12 mouse cellular contexts compared by ENCODE assay signal in genomic region chr4:63171969-63172685, GRCm38 (mm10). TPM values are rescaled to one million over a fixed set of nuclear protein-coding genes. Genes with fewer than 3 reads are reported as not detected.
DNase-seq lines count a peak whose midpoint lies in the region; ATAC-seq lines count a peak whose summit lies in the region.
"Had no signal": no experiment of that assay in that cellular context is flagged by ENCODE, and none has a peak within 500 bp of the region (broad histone marks: within the 10 kb centered on the region; RNA-seq: fewer than 3 reads in every experiment).

TSS of gene Kif12 (minus strand) at chr4:63172131.

- peak within 1 kb of the TSS; percentile 55 for H3K27ac ChIP-seq in lung, embryonic 16.5 days (ENCODE audit: low read length)
- peak within 1 kb of the TSS; percentile 96 for H3K27ac ChIP-seq in kidney, embryonic 15.5 days
- 0 out of 2 replicates have a peak within 1 kb of the TSS, but pooled peaks have one; percentile 14 for H3K27ac ChIP-seq in liver, embryonic 12.5 days

- 0 out of 2 replicates have a peak, but pooled peaks cover 2% of the 10 kb centered on the region for H3K27me3 ChIP-seq in lung, embryonic 16.5 days (ENCODE audit: control insufficient read depth, insufficient read depth, low read depth, low read length)
- H3K27me3 ChIP-seq in kidney, embryonic 15.5 days, result peaks cover 8% of the 10 kb centered on the region; the same call in 1 of the 2 replicates
- H3K27me3 ChIP-seq in liver, embryonic 12.5 days (replicated peaks), result peaks cover 14% of the 10 kb centered on the region; the same call in 1 of the 2 replicates

- WGBS in lung, embryonic 16.5 days, result 42% methylated on average over 4 of the region's 4 CpGs
- 57% methylated on average over 4 of the region's 4 CpGs for WGBS in kidney, embryonic 15.5 days
- WGBS in liver, embryonic 12.5 days (ENCODE audit: insufficient replicate concordance), result 47% methylated on average over 4 of the region's 4 CpGs

- ATAC-seq in lung, embryonic 16.5 days (ENCODE audit: low read depth), result peak; percentile 80
- peak; percentile 94 for ATAC-seq in kidney, embryonic 15.5 days (replicated peaks; ENCODE audit: low FRiP score)
- peak; percentile 84 for ATAC-seq in liver, embryonic 12.5 days
- ATAC-seq: activated CD4-positive, CD25-positive, alpha-beta regulatory T cell, adult 4 months; lung, postnatal 0 days had no signal

- H3K4me3 ChIP-seq in lung, embryonic 16.5 days (ENCODE audit: low read length), result peak within 1 kb of the TSS; percentile 26
- H3K4me3 ChIP-seq in kidney, embryonic 15.5 days (replicated peaks), result peak within 1 kb of the TSS; percentile 49
- peak within 1 kb of the TSS; percentile 31 for H3K4me3 ChIP-seq in liver, embryonic 12.5 days

- peaks cover 2% of the 10 kb centered on the region; the same call in 1 of the 2 replicates for H3K9me3 ChIP-seq in lung, embryonic 16.5 days (ENCODE audit: control insufficient read depth, low read length)
- H3K9me3 ChIP-seq in kidney, embryonic 15.5 days (replicated peaks), result no peaks in the 10 kb centered on the region
- no peaks in the 10 kb centered on the region for H3K9me3 ChIP-seq in liver, embryonic 12.5 days (replicated peaks)

- no peak for DNase-seq in lung, adult 18-20 months
- DNase-seq in yolk sac, embryonic 10.5 days (ENCODE audit: low spot score), result peak; percentile 64
- no peak for DNase-seq in urinary bladder, postnatal 10 days (ENCODE audit: low spot score)
- DNase-seq in cerebellum, adult 9-10 months, result no peak
- no peak for DNase-seq in adipocyte (ENCODE audit: low spot score)
- DNase-seq: cerebellum, adult 18-20 months; thymus, adult 18-20 months had no signal

- H3K4me1 ChIP-seq in lung, embryonic 16.5 days (replicated peaks; ENCODE audit: control insufficient read depth, insufficient read depth, low read length), result no peaks in the 10 kb centered on the region; the same call in 1 of the 2 replicates
- peaks cover 18% of the 10 kb centered on the region; the same call in 1 of the 2 replicates for H3K4me1 ChIP-seq in kidney, embryonic 15.5 days
- H3K4me1 ChIP-seq in liver, embryonic 12.5 days, result no peaks in the 10 kb centered on the region; the same call in 1 of the 2 replicates

- no peaks in the 10 kb centered on the region for H3K36me3 ChIP-seq in lung, embryonic 16.5 days (ENCODE audit: control insufficient read depth, insufficient read depth, low read length)
- peaks cover 14% of the 10 kb centered on the region; the same call in 1 of the 2 replicates for H3K36me3 ChIP-seq in kidney, embryonic 15.5 days
- H3K36me3 ChIP-seq in liver, embryonic 12.5 days, result no peaks in the 10 kb centered on the region

- peak within 1 kb of the TSS; percentile 39 for H3K4me2 ChIP-seq in lung, embryonic 16.5 days (ENCODE audit: low read depth, low read length)
- peak within 1 kb of the TSS; percentile 57 for H3K4me2 ChIP-seq in kidney, embryonic 15.5 days
- H3K4me2 ChIP-seq in liver, embryonic 12.5 days, result peak within 1 kb of the TSS; percentile 47

- H3K9ac ChIP-seq in lung, embryonic 16.5 days (ENCODE audit: low read length), result peak within 1 kb of the TSS; percentile 45
- H3K9ac ChIP-seq in kidney, embryonic 15.5 days, result peak within 1 kb of the TSS; percentile 48
- no peak within 1 kb of the TSS for H3K9ac ChIP-seq in liver, embryonic 12.5 days

RNA-seq across cellular contexts. Expression of gene Kif12, which starts in this region (rescaled TPM):
- polyA plus RNA-seq in lung, embryonic 16.5 days (2015; fragmentation: Nextera tagmentation; extraction: Ambion mirVana), result 4.8 and 5.4 TPM in 2 replicates
- polyA plus RNA-seq in kidney, embryonic 15.5 days (2015; fragmentation: Nextera tagmentation; extraction: Ambion mirVana), result 100.0 and 109 TPM in 2 replicates
- polyA plus RNA-seq in liver, embryonic 12.5 days (2016; fragmentation: Nextera tagmentation; extraction: Ambion mirVana), result 7.1 and 7.2 TPM in 2 replicates
- polyA plus RNA-seq: activated CD4-positive, CD25-positive, alpha-beta regulatory T cell, adult 4 months; lung, postnatal 0 days had no signal

Comparison
In these comparisons a context has a peak if more than half of its experiments do, and no peak if none do; other contexts are left out.
1. RNA of gene Kif12 (polyA plus RNA-seq): 100.0 to 109 TPM in kidney, embryonic 15.5 days; 7.1 to 7.2 TPM in liver, embryonic 12.5 days and 4.8 to 5.4 TPM in lung, embryonic 16.5 days; every median in the first group is over 10 times any median in the second.
2. H3K27ac ChIP-seq: peak in every context shown above with its lines; median percentile 96 in kidney, embryonic 15.5 days; 55 in lung, embryonic 16.5 days; 14 in liver, embryonic 12.5 days.
3. Peak in every context shown above with its lines, with median percentiles within 50 percentile points of each other: ATAC-seq, H3K4me2 ChIP-seq and H3K4me3 ChIP-seq.